Mouse (Mus musculus) myocyte (in vitro differentiated cells): ENCODE measurements around the gene AU040320.

Experiments used
- MAX ChIP-seq: IDR thresholded peaks from one replicate; pipeline ENCODE4 v1.6.1; 2011; ENCODE audit warnings: low read depth, mild to moderate bottlenecking, control low read depth
- POLR2A ChIP-seq: IDR thresholded peaks from one replicate; pipeline ENCODE4 v1.6.1; 2011; ENCODE audit warnings: low read depth, mild to moderate bottlenecking, control low read depth, moderate library complexity; ENCODE audit not compliant: insufficient read length
- POLR2AphosphoS2 ChIP-seq: IDR thresholded peaks from one replicate; pipeline ENCODE4 v1.6.1; 2011; ENCODE audit warnings: low read depth, control low read depth; ENCODE audit not compliant: insufficient read length
- TCF12 ChIP-seq: IDR thresholded peaks from one replicate; pipeline ENCODE4 v1.6.1; 2011; ENCODE audit warnings: mild to moderate bottlenecking, control low read depth; ENCODE audit not compliant: poor library complexity, insufficient read depth, severe bottlenecking
- USF1 ChIP-seq: IDR thresholded peaks from one replicate; pipeline ENCODE4 v1.6.1; 2011; ENCODE audit warnings: low read depth, mild to moderate bottlenecking, control low read depth, moderate library complexity

DNA sequence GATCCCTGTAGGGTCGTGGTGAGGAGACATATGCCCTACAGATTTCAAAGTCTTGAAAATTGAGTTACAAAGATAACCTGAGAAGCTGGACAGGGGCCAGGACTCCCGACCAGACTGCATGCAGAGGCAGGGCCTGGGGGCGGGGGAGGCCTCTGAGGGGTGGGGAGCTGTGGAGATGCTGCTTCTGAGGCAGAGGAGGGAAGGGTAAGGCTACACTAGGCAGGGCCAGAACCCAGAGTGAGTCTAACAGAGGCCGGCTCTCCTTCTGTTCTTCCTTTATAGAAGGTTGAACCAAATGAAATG, 97.4 kb downstream of the AU040320 start:
- TF ChIP-seq POLR2A (no peak), POLR2AphosphoS2 (no peak), MAX (no peak), TCF12 (no peak), USF1 (no peak)
